Comparison of ENCODE assay signal across 8 mouse cellular contexts in genomic region chr12:108763057-108763796, GRCm38 (mm10). TPM values are rescaled to one million over a fixed set of nuclear protein-coding genes. Genes with fewer than 3 reads are reported as not detected.
A peak's percentile ranks its signal among the peaks of the same experiment; 100 is the strongest.
DNase-seq lines count a peak whose midpoint lies in the region; ATAC-seq and TF ChIP-seq lines count a peak whose summit lies in the region.

No protein-coding gene starts in this region.

- peak; percentile 26 for DNase-seq in retina, embryonic 14.5 days (ENCODE audit: low spot score)
- no peak for DNase-seq in retina, postnatal 1 day
- peak; percentile 58 for DNase-seq in stomach, postnatal 0 days (ENCODE audit: low spot score)
- DNase-seq in gastrocnemius, postnatal 14 days = no peak
- DNase-seq in cerebellum, adult 18-20 months = no peak

- H3K9ac ChIP-seq in liver, embryonic 15.5 days = peak overlapping the region; percentile 37
- no peak overlapping the region for H3K9ac ChIP-seq in stomach, postnatal 0 days (ENCODE audit: low read length)
- no peak overlapping the region for H3K9ac ChIP-seq in hindbrain, embryonic 12.5 days

- intact Hi-C loops in gastrocnemius, postnatal 14 days (cut with DNase I; ENCODE audit: low total_unique reads) = no loop called here

- H3K27me3 ChIP-seq in liver, embryonic 15.5 days = peaks cover 11% of the 10 kb centered on the region; the same call in 1 of the 2 replicates
- H3K27me3 ChIP-seq in stomach, postnatal 0 days (ENCODE audit: control insufficient read depth, insufficient read depth, low read length) = no peaks in the 10 kb centered on the region
- H3K27me3 ChIP-seq in hindbrain, embryonic 12.5 days = no peaks in the 10 kb centered on the region

- H3K4me2 ChIP-seq in liver, embryonic 15.5 days = peak overlapping the region; percentile 70
- no peak overlapping the region for H3K4me2 ChIP-seq in stomach, postnatal 0 days (replicated peaks; ENCODE audit: low read depth)
- no peak overlapping the region for H3K4me2 ChIP-seq in hindbrain, embryonic 12.5 days (replicated peaks)

- 10% methylated on average over 9 of the region's 9 CpGs for WGBS in liver, embryonic 15.5 days (ENCODE audit: insufficient replicate concordance)
- 50% methylated on average over 9 of the region's 9 CpGs for WGBS in stomach, postnatal 0 days
- 69% methylated on average over 9 of the region's 9 CpGs for WGBS in hindbrain, embryonic 12.5 days

- H3K4me3 ChIP-seq in liver, embryonic 15.5 days (replicated peaks) = peak overlapping the region; percentile 31
- no peak overlapping the region for H3K4me3 ChIP-seq in stomach, postnatal 0 days (ENCODE audit: low read depth, low read length)
- no peak overlapping the region for H3K4me3 ChIP-seq in hindbrain, embryonic 12.5 days

- H3K27ac ChIP-seq in liver, embryonic 15.5 days (replicated peaks) = peak overlapping the region; percentile 82
- peak overlapping the region; percentile 45; the same call in 1 of the 2 replicates for H3K27ac ChIP-seq in stomach, postnatal 0 days (replicated peaks)
- H3K27ac ChIP-seq in hindbrain, embryonic 12.5 days = no peak overlapping the region

- H3K4me1 ChIP-seq in liver, embryonic 15.5 days (replicated peaks) = peaks cover 70% of the 10 kb centered on the region
- H3K4me1 ChIP-seq in stomach, postnatal 0 days (replicated peaks; ENCODE audit: control insufficient read depth, insufficient read depth) = 0 out of 2 replicates have a peak, but pooled peaks cover 3% of the 10 kb centered on the region
- H3K4me1 ChIP-seq in hindbrain, embryonic 12.5 days = peaks cover 15% of the 10 kb centered on the region

- TF ChIP-seq CTCF in stomach, postnatal 0 days (IDR thresholded peaks at IDR 0.05; ENCODE audit: low read depth) = peak; percentile 68

- ATAC-seq in erythroblast, adult 5-6 weeks (replicated peaks; ENCODE audit: low FRiP score, poor library complexity, severe bottlenecking) = peak; percentile 94
- ATAC-seq in liver, embryonic 15.5 days (ENCODE audit: insufficient read depth) = peak; percentile 78
- ATAC-seq in stomach, postnatal 0 days (ENCODE audit: low FRiP score, low TSS enrichment) = peak; percentile 9; the same call in 1 of the 2 replicates
- no peak for ATAC-seq in hindbrain, embryonic 12.5 days (ENCODE audit: low FRiP score)

- H3K9me3 ChIP-seq in liver, embryonic 15.5 days (replicated peaks) = no peaks in the 10 kb centered on the region
- H3K9me3 ChIP-seq in stomach, postnatal 0 days (ENCODE audit: control insufficient read depth, low read length) = no peaks in the 10 kb centered on the region
- H3K9me3 ChIP-seq in hindbrain, embryonic 12.5 days (replicated peaks) = no peaks in the 10 kb centered on the region

- H3K36me3 ChIP-seq in liver, embryonic 15.5 days (replicated peaks) = no peaks in the 10 kb centered on the region
- H3K36me3 ChIP-seq in stomach, postnatal 0 days (ENCODE audit: control insufficient read depth, insufficient read depth, low read length) = no peaks in the 10 kb centered on the region
- no peaks in the 10 kb centered on the region for H3K36me3 ChIP-seq in hindbrain, embryonic 12.5 days

- no peak for TF ChIP-seq EP300 in stomach, postnatal 0 days (optimal IDR thresholded peaks at IDR 0.05)

RNA-seq across cellular contexts. Expression of gene Yy1, which starts 29.5 kb away (rescaled TPM):
- total RNA-seq in erythroblast, adult 5-6 weeks (2015; ENCODE audit: low replicate concordance) = 15.8 and 29.5 TPM in 2 replicates
- total RNA-seq in erythroblast, adult 5-6 weeks (2017; ENCODE audit: low replicate concordance) = 31.0 and 43.9 TPM in 2 replicates
- 7.6 and 8.8 TPM in 2 replicates for polyA plus RNA-seq in liver, embryonic 15.5 days (2015; fragmentation: Nextera tagmentation; extraction: Ambion mirVana)
- polyA plus RNA-seq in stomach, postnatal 0 days (2015; fragmentation: Nextera tagmentation; extraction: Ambion mirVana) = 9.6 and 9.9 TPM in 2 replicates
- 16.2 and 18.3 TPM in 2 replicates for polyA plus RNA-seq in hindbrain, embryonic 12.5 days (2016; fragmentation: Nextera tagmentation; extraction: Ambion mirVana)
- total RNA-seq in gastrocnemius, postnatal 14 days (2021) = 10 to 100 TPM; 24.2 to 24.8 TPM

Comparison
In these comparisons a context has a peak if more than half of its experiments do, and no peak if none do; other contexts are left out.
1. DNase-seq: peak in retina, embryonic 14.5 days (single experiment) and stomach, postnatal 0 days (single experiment); none in retina, postnatal 1 day (single experiment), gastrocnemius, postnatal 14 days (single experiment) and cerebellum, adult 18-20 months (0 of 2).